Mouse (Mus musculus): ENCODE measurements at regions not wholly inside any gene's neighbourhood (a gene's known extent, or its start where the extent isn't known, plus 50 kb on each side); places are given as distances from the start of the nearest gene placed in this dataset.
"Not testable (repeated sequence)": the region's sequence is repeated elsewhere in the genome, so short reads cannot be mapped to it uniquely, and the experiment has no call there.

DNA sequence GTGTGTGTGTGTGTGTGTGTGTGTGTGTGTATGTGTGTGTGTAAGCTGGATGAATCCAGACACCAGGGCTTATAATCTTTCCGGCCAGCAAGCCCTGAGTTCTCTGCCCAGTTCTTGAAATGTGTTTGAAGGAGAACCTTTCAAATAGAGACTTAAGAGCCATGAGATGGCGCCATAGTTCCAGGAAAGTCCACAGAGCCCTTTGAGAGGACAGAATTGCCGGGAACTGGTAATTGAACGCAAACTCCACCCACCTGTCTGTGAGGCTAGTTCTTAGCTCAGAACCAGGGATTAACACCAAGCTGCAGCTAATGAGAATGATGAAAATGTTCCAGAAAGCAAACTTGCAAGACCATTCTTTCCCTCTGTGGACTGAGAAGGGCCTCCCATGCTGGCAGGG lies 72.2 kb downstream of the Trim42 start:
- Histone ChIP-seq H3K4me3 (ENCODE audit: insufficient read depth, low read depth, low read length) (no peak overlapping the region), H3K27ac (ENCODE audit: insufficient read depth, low read depth, low read length) (no peak overlapping the region), H3K36me3 (ENCODE audit: control insufficient read depth, insufficient read depth, low read length) (no peaks in the 10 kb centered on the region), H3K27me3 (replicated peaks; ENCODE audit: control insufficient read depth, insufficient read depth, low read length) (no peaks in the 10 kb centered on the region), H3K4me1 (ENCODE audit: control insufficient read depth, insufficient read depth, low read length) (no peaks in the 10 kb centered on the region)
- WGBS: 10% methylated on average over 4 of the region's 4 CpGs
- TF ChIP-seq CTCF (conservative IDR thresholded peaks at IDR 0.05; ENCODE audit: insufficient read depth, insufficient read length, low read depth, low read length) (0 out of 2 replicates have a peak, but pooled peaks have one; percentile 21), POLR2A (IDR thresholded peaks at IDR 0.05; ENCODE audit: low read depth, low read length) (no peak)
- DNase-seq: peak; percentile 8

DNA sequence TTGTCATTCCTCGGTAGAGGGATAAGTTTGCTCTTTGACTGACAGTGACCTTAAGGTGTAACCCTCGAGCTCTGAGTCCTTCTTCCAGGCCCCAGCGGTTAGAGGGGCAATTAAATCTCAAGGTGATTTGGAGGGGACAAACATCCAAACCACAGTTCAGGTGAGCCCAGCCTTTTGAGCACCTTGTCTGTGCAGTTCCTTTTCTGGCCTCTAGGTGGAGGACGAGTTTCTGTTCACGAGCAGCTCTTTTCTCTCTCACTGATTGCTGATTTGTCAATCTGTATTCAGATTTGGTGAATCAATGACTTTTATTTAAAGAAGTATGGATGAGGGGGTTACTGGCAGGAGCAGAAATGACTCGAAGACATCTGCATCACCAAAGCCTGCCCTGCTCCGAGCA lies 74.0 kb downstream of the Trim42 start:
- H3K27me3 ChIP-seq (replicated peaks; ENCODE audit: control insufficient read depth, insufficient read depth, low read length): no peaks in the 10 kb centered on the region

DNA sequence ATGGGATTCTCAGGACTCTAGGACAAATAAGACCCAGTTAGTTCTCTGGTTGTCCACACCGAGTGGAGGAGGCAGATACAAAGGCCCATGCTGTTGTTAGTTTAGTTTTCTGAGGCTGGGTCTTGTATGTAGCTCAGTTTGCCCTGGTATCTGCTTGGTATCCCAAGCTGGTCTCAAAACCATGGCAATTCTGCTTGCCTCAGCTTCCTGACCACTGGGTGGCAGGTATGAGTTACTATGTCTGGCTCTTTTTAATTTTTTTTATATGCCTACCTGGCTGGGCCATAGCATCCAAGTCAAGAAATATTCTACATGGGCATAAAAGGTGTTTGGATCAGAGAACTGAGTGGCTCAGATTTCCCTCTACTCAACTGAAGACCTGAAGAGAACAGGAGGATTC lies 77.9 kb downstream of the Trim42 start:
- TF ChIP-seq CTCF (conservative IDR thresholded peaks at IDR 0.05; ENCODE audit: insufficient read depth, insufficient read length, low read depth, low read length): no peak
- TF ChIP-seq POLR2A (IDR thresholded peaks at IDR 0.05; ENCODE audit: low read depth, low read length): no peak
- no peaks in the 10 kb centered on the region for H3K36me3 ChIP-seq (ENCODE audit: control insufficient read depth, insufficient read depth, low read length)
- no peaks in the 10 kb centered on the region for H3K4me1 ChIP-seq (ENCODE audit: control insufficient read depth, insufficient read depth, low read length)
- DNase-seq: no peak
- H3K4me3 ChIP-seq (ENCODE audit: insufficient read depth, low read depth, low read length): no peak overlapping the region
- no peak overlapping the region for H3K27ac ChIP-seq (ENCODE audit: insufficient read depth, low read depth, low read length)
- WGBS: 61% methylated on average over 1 of the region's 1 CpGs
- no peaks in the 10 kb centered on the region for H3K27me3 ChIP-seq (replicated peaks; ENCODE audit: control insufficient read depth, insufficient read depth, low read length)

More for the DNA sequence above, 74.0 kb downstream of the Trim42 start:
- TF ChIP-seq CTCF (conservative IDR thresholded peaks at IDR 0.05; ENCODE audit: insufficient read depth, insufficient read length, low read depth, low read length): peak; percentile 63
- TF ChIP-seq POLR2A (IDR thresholded peaks at IDR 0.05; ENCODE audit: low read depth, low read length): no peak
- peak; percentile 38 for DNase-seq
- H3K27ac ChIP-seq (ENCODE audit: insufficient read depth, low read depth, low read length): no peak overlapping the region
- H3K36me3 ChIP-seq (ENCODE audit: control insufficient read depth, insufficient read depth, low read length): no peaks in the 10 kb centered on the region
- 30% methylated on average over 7 of the region's 7 CpGs for WGBS
- H3K4me1 ChIP-seq (ENCODE audit: control insufficient read depth, insufficient read depth, low read length): no peaks in the 10 kb centered on the region
- no peak overlapping the region for H3K4me3 ChIP-seq (ENCODE audit: insufficient read depth, low read depth, low read length)

DNA sequence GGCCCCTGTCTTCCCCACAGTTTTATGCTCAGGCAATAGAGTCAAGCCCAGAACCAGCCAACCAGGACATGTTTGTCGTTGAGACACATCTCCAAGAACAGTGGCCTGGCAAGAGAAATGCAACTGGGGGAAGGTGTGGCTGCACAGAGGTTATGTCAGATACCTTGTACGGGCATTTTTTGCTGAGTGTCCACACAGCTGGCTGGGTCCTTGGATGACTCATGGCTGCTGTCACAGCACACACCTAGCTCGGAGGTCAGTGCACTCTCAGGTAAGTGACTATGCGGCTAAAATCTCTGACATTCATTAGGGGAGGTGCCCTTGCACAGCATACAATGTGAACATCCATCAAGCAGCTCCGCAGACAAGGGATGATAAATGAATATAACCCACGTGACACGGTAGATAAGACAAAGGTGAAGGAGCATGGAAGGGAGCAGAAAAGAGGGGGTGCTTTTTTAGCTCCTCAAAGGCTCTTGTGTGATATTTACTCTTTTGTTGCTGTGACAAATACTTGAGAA lies 85.4 kb downstream of the Trim42 start:
- no peaks in the 10 kb centered on the region for H3K4me1 ChIP-seq (ENCODE audit: control insufficient read depth, insufficient read depth, low read length)
- WGBS: 42% methylated on average over 7 of the region's 7 CpGs
- H3K4me3 ChIP-seq (ENCODE audit: insufficient read depth, low read depth, low read length): no peak overlapping the region
- H3K36me3 ChIP-seq (ENCODE audit: control insufficient read depth, insufficient read depth, low read length): no peaks in the 10 kb centered on the region
- TF ChIP-seq CTCF (conservative IDR thresholded peaks at IDR 0.05; ENCODE audit: insufficient read depth, insufficient read length, low read depth, low read length) (no peak), POLR2A (IDR thresholded peaks at IDR 0.05; ENCODE audit: low read depth, low read length) (no peak)
- no peak overlapping the region for H3K27ac ChIP-seq (ENCODE audit: insufficient read depth, low read depth, low read length)
- no peaks in the 10 kb centered on the region for H3K27me3 ChIP-seq (replicated peaks; ENCODE audit: control insufficient read depth, insufficient read depth, low read length)
- DNase-seq: no peak

DNA sequence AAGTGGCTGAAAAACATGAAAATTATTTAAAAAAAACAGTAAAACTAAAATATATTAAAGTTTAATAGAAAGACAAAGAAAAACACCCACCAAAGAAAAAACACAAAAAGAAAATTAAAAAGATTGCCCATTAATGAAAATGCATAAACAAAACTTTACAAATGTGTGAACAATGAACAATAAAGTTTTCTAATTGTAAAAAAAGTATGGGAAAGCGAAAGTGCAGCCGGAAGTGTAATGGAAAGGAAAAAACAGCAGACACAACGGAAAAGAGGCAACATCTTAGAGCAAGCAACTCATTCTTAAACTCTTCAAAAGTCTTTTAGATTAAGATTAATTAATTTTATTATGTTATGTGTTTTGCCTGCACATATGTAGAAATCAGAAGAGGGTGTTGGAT lies 87.7 kb downstream of the Trim42 start:
- Histone ChIP-seq H3K4me1 (ENCODE audit: control insufficient read depth, insufficient read depth, low read length) (no peaks in the 10 kb centered on the region), H3K27ac (ENCODE audit: insufficient read depth, low read depth, low read length) (no peak overlapping the region), H3K27me3 (replicated peaks; ENCODE audit: control insufficient read depth, insufficient read depth, low read length) (no peaks in the 10 kb centered on the region), H3K4me3 (ENCODE audit: insufficient read depth, low read depth, low read length) (no peak overlapping the region), H3K36me3 (ENCODE audit: control insufficient read depth, insufficient read depth, low read length) (no peaks in the 10 kb centered on the region)
- no peak for TF ChIP-seq POLR2A (IDR thresholded peaks at IDR 0.05; ENCODE audit: low read depth, low read length)
- TF ChIP-seq CTCF (conservative IDR thresholded peaks at IDR 0.05; ENCODE audit: insufficient read depth, insufficient read length, low read depth, low read length): no peak
- 86% methylated on average over 3 of the region's 3 CpGs for WGBS
- DNase-seq: no peak

DNA sequence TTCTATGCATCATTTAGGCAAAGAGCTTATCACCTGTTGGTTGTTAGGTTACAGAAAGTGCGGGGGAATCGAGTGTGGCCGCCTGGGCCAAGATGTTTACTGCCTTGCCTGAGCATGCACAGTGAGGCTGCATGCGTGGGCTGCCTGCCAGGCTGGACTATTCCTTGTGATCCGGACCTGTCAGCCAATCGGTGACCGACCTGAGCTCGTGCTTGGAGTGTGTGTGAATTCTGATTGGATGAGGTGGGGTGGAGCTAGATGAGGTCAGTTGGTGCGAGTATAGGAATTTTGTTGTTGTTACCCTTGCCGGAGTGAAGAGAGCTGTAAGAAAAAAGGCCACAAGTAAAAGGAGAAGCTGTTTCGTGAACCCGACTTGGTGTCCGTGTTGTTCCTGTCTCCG lies 94.3 kb downstream of the Trim42 start:
- H3K36me3 ChIP-seq (ENCODE audit: control insufficient read depth, insufficient read depth, low read length); H3K4me3 ChIP-seq (ENCODE audit: insufficient read depth, low read depth, low read length); H3K27me3 ChIP-seq (replicated peaks; ENCODE audit: control insufficient read depth, insufficient read depth, low read length); H3K4me1 ChIP-seq (ENCODE audit: control insufficient read depth, insufficient read depth, low read length); H3K27ac ChIP-seq (ENCODE audit: insufficient read depth, low read depth, low read length); DNase-seq: not testable (repeated sequence)
- WGBS: 78% methylated on average over 14 of the region's 14 CpGs

DNA sequence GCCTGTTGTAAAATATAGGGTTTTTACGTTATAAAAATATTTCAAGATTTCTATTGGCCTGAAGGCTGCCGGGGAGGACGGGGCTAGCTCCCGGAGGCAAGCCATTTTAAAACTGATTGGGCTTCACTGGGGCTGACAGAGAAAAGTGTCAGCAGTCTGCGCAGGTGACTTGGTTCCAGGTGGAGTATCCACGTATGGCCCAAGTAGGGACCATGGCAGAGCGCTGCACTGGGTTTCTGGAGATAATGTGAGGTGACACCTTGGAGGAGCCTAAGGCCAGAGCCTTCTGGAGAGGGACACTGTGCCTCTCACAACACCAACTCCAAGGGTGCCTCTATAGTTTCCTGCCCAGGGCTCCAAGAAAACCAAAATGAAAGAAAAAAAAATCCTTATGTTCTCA lies 95.9 kb downstream of the Trim42 start:
- DNase-seq: no peak
- TF ChIP-seq POLR2A (IDR thresholded peaks at IDR 0.05; ENCODE audit: low read depth, low read length) (no peak), CTCF (conservative IDR thresholded peaks at IDR 0.05; ENCODE audit: insufficient read depth, insufficient read length, low read depth, low read length) (no peak)
- no peaks in the 10 kb centered on the region for H3K4me1 ChIP-seq (ENCODE audit: control insufficient read depth, insufficient read depth, low read length)
- no peak overlapping the region for H3K4me3 ChIP-seq (ENCODE audit: insufficient read depth, low read depth, low read length)
- no peaks in the 10 kb centered on the region for H3K36me3 ChIP-seq (ENCODE audit: control insufficient read depth, insufficient read depth, low read length)
- no peak overlapping the region for H3K27ac ChIP-seq (ENCODE audit: insufficient read depth, low read depth, low read length)
- 87% methylated on average over 7 of the region's 7 CpGs for WGBS
- no peaks in the 10 kb centered on the region for H3K27me3 ChIP-seq (replicated peaks; ENCODE audit: control insufficient read depth, insufficient read depth, low read length)

DNA sequence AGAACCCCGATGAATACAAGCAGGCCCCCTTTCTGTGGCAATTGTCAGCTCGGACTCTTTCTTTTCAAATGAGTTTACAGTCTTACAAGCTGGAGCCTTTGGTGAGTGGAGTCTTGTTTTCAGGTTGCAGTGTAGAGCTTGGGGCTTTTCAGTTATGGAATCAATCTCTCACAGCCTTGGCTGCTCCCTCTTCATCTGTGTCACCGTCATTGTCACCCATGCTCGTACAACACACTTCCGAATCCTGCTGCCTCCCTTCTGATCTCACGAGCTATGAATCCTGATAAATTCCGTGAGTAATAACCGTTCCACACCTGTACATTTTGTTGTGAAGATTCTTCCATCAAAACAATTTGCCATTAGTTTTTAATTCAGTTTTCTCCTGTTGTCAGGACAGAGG lies 97.7 kb downstream of the Trim42 start:
- WGBS: 95% methylated on average over 8 of the region's 8 CpGs
- no peak overlapping the region for H3K4me3 ChIP-seq (ENCODE audit: insufficient read depth, low read depth, low read length)

More for the DNA sequence above, 97.7 kb downstream of the Trim42 start:
- H3K27me3 ChIP-seq (replicated peaks; ENCODE audit: control insufficient read depth, insufficient read depth, low read length): no peaks in the 10 kb centered on the region
- H3K27ac ChIP-seq (ENCODE audit: insufficient read depth, low read depth, low read length): no peak overlapping the region
- DNase-seq: no peak
- no peaks in the 10 kb centered on the region for H3K4me1 ChIP-seq (ENCODE audit: control insufficient read depth, insufficient read depth, low read length)
- no peaks in the 10 kb centered on the region for H3K36me3 ChIP-seq (ENCODE audit: control insufficient read depth, insufficient read depth, low read length)
- no peak for TF ChIP-seq CTCF (conservative IDR thresholded peaks at IDR 0.05; ENCODE audit: insufficient read depth, insufficient read length, low read depth, low read length)
- TF ChIP-seq POLR2A (IDR thresholded peaks at IDR 0.05; ENCODE audit: low read depth, low read length): no peak

All from kidney, adult 2 months (tissue).